Mouse (Mus musculus) heart, adult 8-10 months (tissue): ENCODE measurements around the gene Wdr82. TPM values are rescaled to one million over a fixed set of nuclear protein-coding genes. Genes with fewer than 3 reads are reported as not detected.

ENCODE experiments used
- DNase-seq: peaks from one replicate; pipeline ENCODE4 v3.0.0; 2022; ENCODE audit warnings: low spot score
- total RNA-seq, 4 experiments: library from RNA; stranded (reverse); gene quantifications; 2 replicates each; pipeline ENCODE4 v1.2.4; 2022

The Wdr82 gene
- total RNA-seq = 10 to 100 TPM; 29.6 to 38.5 (median 34.0) TPM

DNA sequence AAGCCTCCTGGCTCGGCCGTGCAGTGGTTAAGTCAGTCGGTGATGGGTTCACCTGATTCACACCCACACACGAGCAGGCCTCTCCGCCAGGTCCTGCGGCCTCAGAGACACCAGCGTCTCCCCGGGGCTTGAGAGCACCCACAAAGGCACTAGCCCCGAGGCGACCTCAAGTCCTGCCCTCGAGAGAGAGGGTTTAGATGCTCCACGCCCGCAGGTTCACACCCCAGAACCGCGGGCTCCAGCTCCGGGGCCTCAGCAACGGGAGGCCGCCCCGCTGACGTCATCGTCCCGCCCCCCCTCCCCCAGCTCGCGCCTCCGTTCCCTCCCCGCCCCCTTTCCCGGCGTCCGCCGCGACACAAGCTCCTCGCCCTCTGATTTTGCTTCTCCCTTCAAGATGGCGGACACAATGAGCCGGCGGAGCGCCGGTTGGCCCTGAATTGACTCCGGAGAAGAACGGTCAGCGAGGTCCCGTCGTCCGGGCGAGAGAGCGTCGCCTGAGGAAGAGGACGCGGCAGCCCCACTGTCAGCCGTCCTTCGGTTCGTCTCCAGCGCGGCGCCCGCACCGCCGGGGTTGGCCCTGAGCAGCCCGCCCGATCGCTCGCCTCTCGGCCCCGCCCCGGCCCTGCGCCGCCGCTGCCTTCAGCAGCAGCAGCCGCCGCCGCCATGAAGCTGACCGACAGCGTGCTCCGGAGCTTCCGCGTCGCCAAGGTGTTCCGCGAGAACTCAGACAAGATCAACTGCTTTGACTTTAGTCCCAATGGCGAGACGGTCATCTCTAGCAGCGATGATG lies at the start of gene Wdr82:
Gene Wdr82 (plus strand): TSS at position 373 of the 790 bp plus-strand sequence.
- peak; percentile 89 for DNase-seq

DNA sequence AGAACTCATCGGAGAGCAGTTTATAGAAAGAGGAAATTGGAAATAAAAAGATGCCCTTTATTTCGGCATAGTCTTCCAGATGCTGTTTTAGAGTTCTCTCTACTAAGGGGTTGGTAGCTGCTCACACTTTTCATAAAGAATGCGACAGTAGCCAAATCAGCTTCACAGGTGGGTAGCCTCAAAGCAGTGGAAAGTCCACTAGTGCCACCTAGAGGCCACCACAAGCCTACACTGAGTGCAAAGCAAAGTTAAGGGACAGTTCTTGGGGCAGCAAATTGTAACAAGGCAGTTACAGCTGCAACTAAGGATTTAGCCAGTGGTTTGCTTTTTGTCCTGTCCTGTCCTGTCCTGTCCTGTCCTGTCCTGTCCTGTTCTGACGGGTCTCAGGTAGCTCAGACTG lies 47.1 kb upstream of the Wdr82 start:
- DNase-seq = no peak

DNA sequence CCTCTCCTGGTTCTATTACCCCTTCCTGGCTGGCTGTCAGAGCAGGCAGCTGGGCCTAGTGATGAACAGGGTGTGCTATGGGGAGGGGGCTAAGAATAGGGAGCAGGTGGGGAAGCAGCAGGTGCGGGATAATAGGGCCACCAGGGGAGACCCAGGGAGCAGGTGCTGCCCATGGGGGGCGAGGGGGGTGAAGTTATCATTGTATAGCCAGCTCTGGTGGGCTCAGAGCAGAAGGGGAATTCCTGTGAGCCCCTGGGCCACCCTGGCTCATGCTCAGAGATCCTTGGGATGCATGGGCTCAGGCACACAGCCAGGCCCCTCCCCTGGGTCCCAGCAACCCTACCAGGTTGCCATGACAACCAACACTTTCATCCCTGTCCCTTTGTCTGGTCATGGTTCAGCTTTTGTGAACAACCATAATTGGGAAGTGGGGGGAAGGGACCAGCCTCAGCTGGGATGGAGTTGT lies 43.9 kb upstream of the Wdr82 start:
- no peak for DNase-seq

DNA sequence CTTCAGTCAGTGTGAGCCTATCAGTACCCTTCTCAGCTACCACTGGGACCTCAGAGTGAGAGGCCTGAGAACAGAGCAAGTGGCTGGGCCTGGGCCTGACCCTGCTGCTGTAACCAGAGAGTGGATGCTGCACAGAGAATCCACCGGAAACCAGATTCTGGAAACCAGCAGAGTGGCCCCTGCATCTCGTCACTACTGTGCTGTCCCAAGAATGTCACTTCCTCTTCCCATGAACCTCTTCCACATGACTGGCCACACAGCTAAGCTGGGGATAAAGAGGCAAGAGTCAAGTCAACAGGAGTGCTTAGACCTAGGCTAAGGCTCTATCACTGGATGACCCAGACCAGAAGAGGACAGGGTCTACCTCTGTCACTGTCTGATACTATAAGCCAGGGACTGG lies 41.7 kb upstream of the Wdr82 start:
- no peak for DNase-seq

- no peak for DNase-seq
Observed at GRCm38 (mm10) chr9:106130250-106130649, 40.5 kb upstream of the Wdr82 start.

- DNase-seq = no peak
Observed at GRCm38 (mm10) chr9:106137671-106138216, 33.0 kb upstream of the Wdr82 start.

GRCm38 (mm10) chr9:106139763-106140162 lies 31.0 kb upstream of the Wdr82 start:
- DNase-seq = no peak

DNA sequence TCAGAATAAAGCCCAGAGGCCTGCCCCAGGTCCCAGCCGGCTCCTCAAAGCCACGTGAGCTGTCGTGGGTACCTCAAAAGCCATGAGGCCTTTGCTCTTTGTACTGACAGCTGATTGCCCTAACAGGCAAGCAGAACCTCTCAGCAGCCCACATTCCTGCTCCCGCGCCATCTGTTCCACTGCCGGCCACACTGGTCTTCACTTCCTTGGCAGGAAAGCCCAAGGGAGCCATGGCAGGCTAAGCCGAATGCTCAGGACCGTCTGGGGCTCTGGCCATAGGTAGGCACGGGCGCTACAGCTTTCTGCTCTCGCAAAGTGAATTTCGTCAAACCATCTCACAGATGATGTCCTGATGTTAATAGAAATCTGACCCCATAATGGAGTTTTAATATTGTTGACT lies 28.8 kb upstream of the Wdr82 start:
- no peak for DNase-seq

DNA sequence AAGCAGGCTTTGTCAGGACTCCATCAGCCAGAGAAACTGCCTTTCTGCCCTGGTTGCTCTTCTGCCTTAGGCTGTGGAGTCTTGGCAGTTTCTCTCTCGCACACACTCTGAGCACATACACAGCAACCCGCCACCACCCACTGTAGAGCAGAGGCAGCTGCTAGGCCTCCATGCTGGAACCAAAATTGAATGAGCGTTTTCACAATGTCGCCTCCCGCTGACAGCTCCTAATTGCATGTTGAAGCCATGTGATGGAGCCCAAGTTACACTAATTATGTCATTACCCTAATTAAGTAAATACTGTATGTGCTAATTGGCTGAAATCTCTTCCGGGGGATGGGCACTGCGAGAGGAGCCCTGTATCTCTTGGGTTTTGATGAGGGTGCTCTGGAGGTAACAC lies 26.6 kb upstream of the Wdr82 start:
- DNase-seq = no peak

DNA sequence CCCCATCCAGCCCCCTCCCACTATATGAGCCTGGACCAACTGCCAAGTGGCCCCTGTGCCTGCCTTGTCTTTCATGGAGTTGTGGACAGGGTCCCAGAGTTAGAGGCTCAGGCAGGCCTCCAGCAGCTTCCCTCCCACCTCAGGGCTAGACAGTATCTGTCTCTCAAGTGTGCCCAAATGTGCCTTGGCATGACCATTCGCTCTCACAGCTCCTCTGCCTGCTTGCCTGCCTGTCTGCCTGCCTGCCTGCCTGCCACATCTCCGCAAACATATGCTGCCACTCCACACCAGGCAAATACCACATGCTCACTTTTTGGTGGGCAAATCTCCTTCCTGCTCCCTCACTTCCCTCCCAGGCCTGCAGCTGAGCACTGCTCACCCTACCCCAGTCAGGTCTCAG lies 25.1 kb upstream of the Wdr82 start:
- no peak for DNase-seq

- no peak for DNase-seq
Observed at GRCm38 (mm10) chr9:106147281-106147680, 23.4 kb upstream of the Wdr82 start.

- no peak for DNase-seq
Observed at GRCm38 (mm10) chr9:106147851-106148431, 22.8 kb upstream of the Wdr82 start.

DNA sequence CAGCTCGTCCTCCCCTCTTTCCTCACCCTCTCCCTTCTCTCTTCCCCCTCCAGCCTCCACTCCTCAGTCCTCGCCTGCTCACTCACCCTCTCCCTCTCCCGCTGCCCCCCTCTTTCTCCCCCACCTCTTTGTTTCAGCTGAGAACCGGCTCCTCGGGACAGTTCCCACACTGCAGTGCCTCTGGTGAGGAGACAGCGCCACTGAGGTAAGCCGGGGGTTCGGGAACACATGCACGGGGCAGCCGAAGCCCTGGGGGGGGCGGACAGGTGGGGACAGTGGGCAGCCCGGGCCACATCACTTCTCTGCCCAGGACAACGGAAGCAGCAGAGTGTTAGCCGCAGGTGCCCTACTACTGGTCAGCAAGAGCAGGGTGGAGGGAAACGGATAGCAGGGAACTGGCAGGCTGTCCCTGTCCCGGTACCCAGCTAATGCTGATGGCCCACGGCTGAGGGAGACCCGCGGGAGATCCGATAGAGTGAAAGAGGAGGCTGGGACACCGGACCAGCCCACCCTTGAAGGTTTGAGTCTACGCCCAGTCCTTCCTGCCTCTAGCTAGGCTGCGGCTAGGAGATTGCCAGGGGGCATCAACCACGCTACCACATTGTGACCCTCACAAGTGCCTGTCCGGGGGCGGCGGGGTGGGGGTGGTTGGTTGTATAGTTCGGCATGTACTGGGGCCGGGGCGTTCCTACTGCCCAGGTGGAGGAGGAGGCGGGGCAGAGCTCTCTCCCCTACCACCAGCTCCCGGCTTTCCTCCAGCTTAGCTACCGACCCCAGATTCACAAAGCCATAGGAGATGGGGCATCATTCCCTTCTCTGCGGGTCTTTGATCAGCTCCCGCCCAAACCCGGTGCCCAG lies 22.0 kb upstream of the Wdr82 start:
- DNase-seq = no peak

DNA sequence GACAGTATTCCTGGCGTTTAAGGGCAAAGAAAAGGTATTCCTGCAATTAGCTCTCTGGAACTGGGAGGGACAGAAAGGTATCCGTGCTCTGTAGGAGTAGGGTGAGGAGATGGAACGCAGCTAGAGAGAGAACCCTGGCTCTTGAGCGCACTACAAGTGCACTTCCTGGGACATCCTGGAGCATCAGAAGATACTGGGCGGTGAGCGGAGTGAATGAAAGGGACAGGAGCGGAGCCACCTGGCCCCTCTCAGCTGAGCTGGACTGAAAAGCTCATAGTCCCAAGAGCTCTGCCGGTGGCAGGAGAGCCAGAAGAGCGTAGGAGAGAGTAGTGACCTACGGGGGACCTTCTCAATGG lies 21.4 kb upstream of the Wdr82 start:
- DNase-seq = no peak

DNA sequence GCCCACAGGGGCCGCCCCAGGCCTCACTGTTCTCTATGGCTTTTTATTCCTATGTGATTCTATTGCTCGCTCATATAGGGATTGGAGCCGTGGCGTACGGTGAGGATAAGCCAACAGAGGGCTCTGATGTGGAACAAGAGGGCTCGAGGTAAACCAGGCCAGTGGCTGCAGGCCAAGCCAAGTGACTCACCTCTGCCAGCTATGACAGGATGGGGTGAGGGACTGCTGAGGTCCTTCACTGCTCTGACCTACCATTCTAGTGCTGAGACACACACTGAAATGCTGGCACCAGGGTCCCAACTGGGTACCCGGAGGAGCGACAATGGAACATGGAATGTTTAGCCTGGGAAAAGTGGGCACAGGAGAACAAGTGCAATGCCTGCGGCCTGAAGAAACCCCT lies 16.6 kb upstream of the Wdr82 start:
- DNase-seq = no peak

GRCm38 (mm10) chr9:106156419-106156818 lies 14.3 kb upstream of the Wdr82 start:
- peak; percentile 38 for DNase-seq

GRCm38 (mm10) chr9:106156921-106157622 lies 13.7 kb upstream of the Wdr82 start:
- DNase-seq = no peak

DNA sequence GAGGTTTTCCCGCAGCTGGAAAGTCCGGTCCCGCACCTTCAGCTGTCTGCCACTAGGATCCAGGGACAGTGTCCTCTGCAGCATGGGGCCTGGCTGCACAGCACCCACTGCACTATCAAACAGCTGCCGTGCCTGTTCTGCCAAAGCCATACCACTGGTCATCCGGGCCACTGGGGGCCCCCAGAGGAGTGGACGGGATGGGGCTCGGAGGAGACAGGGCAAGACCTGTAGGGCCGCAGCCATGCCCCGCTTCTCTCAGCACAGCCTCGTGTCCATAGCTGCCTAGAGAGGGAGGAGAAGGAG lies 13.2 kb upstream of the Wdr82 start:
- no peak for DNase-seq

GRCm38 (mm10) chr9:106158037-106158491 lies 12.7 kb upstream of the Wdr82 start, which contains the start of gene Glyctk:
Gene Glyctk (minus strand): TSS chr9:106158138.
- DNase-seq = no peak

- no peak for DNase-seq
Observed at GRCm38 (mm10) chr9:106159237-106159636, 11.5 kb upstream of the Wdr82 start.

GRCm38 (mm10) chr9:106159784-106160301 lies 10.9 kb upstream of the Wdr82 start:
- peak; percentile 97 for DNase-seq
